Mouse (Mus musculus): Measurements from ENCODE around the gene Il9r. TPM values are rescaled to one million over a fixed set of nuclear protein-coding genes. Genes with fewer than 3 reads are reported as not detected.

The Il9r gene
- total and polyA plus RNA-seq, 2 experiments from 2014 or later: not detected

DNA sequence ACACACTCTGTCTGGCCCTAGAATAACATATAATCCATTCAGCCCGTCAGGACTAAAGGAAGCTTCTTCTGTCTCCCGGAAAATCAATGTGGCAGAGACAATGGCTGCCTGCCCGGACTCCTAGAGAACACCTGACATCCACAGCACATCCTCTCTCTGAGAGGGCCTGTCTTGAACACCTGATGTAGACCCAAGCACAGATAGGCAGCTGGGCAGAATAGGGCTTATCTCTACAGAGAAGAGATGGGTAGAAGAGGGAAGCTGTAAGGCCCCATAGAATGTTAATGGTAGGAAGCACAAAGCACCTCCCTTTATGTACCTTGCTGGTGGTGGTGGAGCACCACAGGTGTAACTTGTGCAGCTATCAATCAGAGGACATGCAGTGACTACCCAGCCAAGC is 42.1 kb upstream of the Il9r start:
- no peak for ATAC-seq

DNA sequence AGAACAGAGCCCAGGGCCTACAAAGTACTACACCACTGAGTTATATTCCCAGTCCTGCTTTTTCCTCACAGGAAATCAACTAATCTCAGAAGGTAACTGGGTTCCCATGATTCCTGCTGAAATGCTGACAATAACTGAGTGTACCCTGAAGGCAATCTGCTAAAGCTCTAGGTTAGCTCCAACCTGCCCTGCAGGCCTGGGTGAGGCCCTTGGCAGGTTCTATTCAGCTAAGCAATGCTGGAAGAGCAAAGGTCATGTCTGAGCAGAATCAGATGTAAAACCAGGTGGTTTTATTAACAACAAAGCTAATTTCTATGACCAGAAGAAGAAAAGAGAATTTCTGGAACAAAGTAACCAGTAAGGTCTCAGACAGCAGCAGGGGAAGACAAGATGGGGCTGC is 41.3 kb upstream of the Il9r start:
- Histone ChIP-seq H3K4me2 (ENCODE audit: low read depth, low read length) (no peak overlapping the region), H3K36me3 (ENCODE audit: insufficient read depth, low read length) (peaks cover 13% of the 10 kb centered on the region; the same call in 1 of the 2 replicates), H3K9ac (replicated peaks; ENCODE audit: low read length) (no peak overlapping the region), H3K4me1 (ENCODE audit: insufficient read depth, low read length) (peaks cover 10% of the 10 kb centered on the region; the same call in 1 of the 2 replicates), H3K9me3 (ENCODE audit: low read length) (no peaks in the 10 kb centered on the region), H3K27ac (no peak overlapping the region), H3K4me3 (ENCODE audit: low read length) (no peak overlapping the region), H3K27me3 (ENCODE audit: insufficient read depth, low read length) (no peaks in the 10 kb centered on the region)
- ATAC-seq: no peak
- TF ChIP-seq CTCF (IDR thresholded peaks at IDR 0.05; ENCODE audit: low read depth): no peak
- no peak for DNase-seq (ENCODE audit: low spot score)

More for the DNA sequence above, 42.1 kb upstream of the Il9r start:
- H3K36me3 ChIP-seq (ENCODE audit: insufficient read depth, low read length): peaks cover 20% of the 10 kb centered on the region; the same call in 1 of the 2 replicates
- H3K4me1 ChIP-seq (ENCODE audit: insufficient read depth, low read length): peaks cover 6% of the 10 kb centered on the region; the same call in 1 of the 2 replicates
- H3K9me3 ChIP-seq (ENCODE audit: low read length): no peaks in the 10 kb centered on the region
- TF ChIP-seq CTCF (IDR thresholded peaks at IDR 0.05; ENCODE audit: low read depth): no peak
- H3K4me2 ChIP-seq (ENCODE audit: low read depth, low read length): no peak overlapping the region
- no peaks in the 10 kb centered on the region for H3K27me3 ChIP-seq (ENCODE audit: insufficient read depth, low read length)
- no peak overlapping the region for H3K9ac ChIP-seq (replicated peaks; ENCODE audit: low read length)
- 90% methylated on average over 3 of the region's 3 CpGs for WGBS
- H3K27ac ChIP-seq: no peak overlapping the region
- H3K4me3 ChIP-seq (ENCODE audit: low read length): no peak overlapping the region
- no peak for DNase-seq (ENCODE audit: low spot score)

DNA sequence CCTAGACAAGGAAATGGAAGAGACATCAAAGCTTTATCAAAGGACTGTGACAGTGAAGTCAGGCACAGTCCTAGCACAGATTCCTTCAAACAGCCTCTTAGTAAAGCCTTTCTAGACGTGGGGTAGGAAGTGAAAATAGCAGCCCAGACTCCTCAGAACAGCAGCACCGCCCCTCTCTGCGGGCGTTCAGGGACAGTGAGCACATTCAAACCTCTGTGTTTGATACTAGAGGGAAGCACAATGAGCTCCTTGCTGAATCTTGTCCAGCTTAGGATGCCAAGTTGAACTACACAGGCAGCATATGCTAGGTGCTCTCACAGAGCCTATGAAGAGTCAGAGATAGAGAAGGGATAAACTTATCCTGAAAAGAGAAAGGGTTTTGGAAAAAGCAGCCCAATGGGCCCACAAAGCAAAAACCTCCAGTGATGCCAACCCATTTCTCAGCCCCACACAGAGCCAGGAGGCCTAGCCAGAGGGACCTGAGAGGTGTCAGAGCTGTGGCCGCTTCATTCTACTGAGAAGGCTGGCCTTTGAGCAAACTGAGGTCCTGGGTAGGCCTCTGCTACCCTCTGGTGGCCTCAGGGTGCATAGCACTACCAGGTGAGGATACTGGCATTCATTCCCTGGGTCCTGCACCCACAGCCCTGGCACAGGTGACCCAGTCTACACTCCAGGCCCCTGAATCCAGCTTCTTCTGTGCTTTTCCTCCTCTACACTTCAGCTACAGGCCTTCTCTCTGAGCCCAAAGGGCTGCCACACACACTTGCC is 38.2 kb upstream of the Il9r start:
- no peaks in the 10 kb centered on the region for H3K27me3 ChIP-seq (ENCODE audit: insufficient read depth, low read length)
- peaks cover 38% of the 10 kb centered on the region for H3K4me1 ChIP-seq (ENCODE audit: insufficient read depth, low read length)
- 0 out of 2 replicates have a peak overlapping the region, but pooled peaks have one; percentile 16 for H3K27ac ChIP-seq
- no peak overlapping the region for H3K9ac ChIP-seq (replicated peaks; ENCODE audit: low read length)
- peak; percentile 98 for TF ChIP-seq CTCF (IDR thresholded peaks at IDR 0.05; ENCODE audit: low read depth)
- H3K9me3 ChIP-seq (ENCODE audit: low read length): no peaks in the 10 kb centered on the region
- no peak overlapping the region for H3K4me3 ChIP-seq (ENCODE audit: low read length)
- 57% methylated on average over 5 of the region's 5 CpGs for WGBS
- DNase-seq (ENCODE audit: low spot score): peak; percentile 78
- H3K36me3 ChIP-seq (ENCODE audit: insufficient read depth, low read length): peaks cover 17% of the 10 kb centered on the region; the same call in 1 of the 2 replicates
- peak; percentile 33; the same call in 1 of the 2 replicates for ATAC-seq
- no peak overlapping the region for H3K4me2 ChIP-seq (ENCODE audit: low read depth, low read length)

DNA sequence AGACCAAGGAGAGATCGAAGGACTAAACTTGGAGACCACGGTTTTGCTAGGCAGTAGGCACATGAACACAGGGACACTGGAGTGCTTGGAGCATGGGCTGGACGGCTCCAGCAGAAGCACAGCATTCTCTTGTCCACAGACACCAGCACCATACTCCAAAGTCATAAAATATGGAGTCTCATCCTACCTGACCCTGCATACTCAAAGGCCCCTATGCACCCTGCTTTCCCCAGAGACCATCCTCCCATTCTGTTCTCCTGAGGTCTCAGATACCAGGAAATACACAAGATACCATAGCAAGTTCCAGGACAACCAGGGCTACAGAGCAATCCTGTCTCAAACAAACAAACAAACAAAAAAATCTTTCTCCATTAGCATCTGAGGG is 37.3 kb upstream of the Il9r start:
- Histone ChIP-seq H3K9me3 (ENCODE audit: low read length) (no peaks in the 10 kb centered on the region), H3K4me1 (ENCODE audit: insufficient read depth, low read length) (peaks cover 38% of the 10 kb centered on the region), H3K27ac (peak overlapping the region; percentile 16; the same call in 1 of the 2 replicates), H3K36me3 (ENCODE audit: insufficient read depth, low read length) (peaks cover 17% of the 10 kb centered on the region; the same call in 1 of the 2 replicates), H3K4me3 (ENCODE audit: low read length) (no peak overlapping the region), H3K27me3 (ENCODE audit: insufficient read depth, low read length) (no peaks in the 10 kb centered on the region), H3K4me2 (ENCODE audit: low read depth, low read length) (no peak overlapping the region), H3K9ac (replicated peaks; ENCODE audit: low read length) (no peak overlapping the region)
- WGBS: 82% methylated on average over 3 of the region's 3 CpGs
- DNase-seq (ENCODE audit: low spot score) (no peak), ATAC-seq (no peak)
- no peak for TF ChIP-seq CTCF (IDR thresholded peaks at IDR 0.05; ENCODE audit: low read depth)

DNA sequence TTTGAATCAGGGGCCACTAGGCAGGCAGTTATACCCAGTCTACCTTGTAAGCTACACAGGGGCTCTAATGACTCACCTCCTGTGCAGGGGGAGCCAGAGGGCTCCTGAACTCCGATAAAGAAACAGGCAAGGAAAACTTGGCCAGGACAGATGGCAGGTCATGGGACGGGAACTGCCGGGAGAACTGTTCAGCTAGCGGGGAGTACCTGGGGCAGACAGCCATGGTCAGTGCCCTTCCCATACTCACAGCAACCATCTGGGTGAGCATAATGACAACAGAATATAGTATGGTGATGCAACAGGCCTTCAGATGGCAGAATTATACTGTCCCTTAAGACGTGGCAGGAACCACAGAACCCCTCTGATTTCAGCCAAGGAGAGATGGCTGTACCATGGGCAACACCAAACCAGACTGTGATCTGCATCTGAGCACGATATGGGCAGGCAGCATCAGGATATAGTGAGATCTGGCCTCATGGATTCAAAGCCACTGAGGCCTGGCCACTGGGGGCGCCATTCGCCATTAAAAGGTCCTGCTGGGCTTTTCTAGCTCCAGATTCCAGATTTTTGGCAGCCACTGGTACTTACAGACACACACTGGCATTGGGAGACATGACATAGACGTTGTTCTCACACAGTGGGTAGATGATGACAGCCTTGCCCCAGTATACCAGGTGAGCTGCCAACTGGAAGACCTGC is 36.8 kb upstream of the Il9r start:
- no peak overlapping the region for H3K9ac ChIP-seq (replicated peaks; ENCODE audit: low read length)
- peak overlapping the region; percentile 74 for H3K27ac ChIP-seq
- ATAC-seq: 0 out of 2 replicates have a peak, but pooled peaks have one; percentile 6
- no peak overlapping the region for H3K4me3 ChIP-seq (ENCODE audit: low read length)
- H3K36me3 ChIP-seq (ENCODE audit: insufficient read depth, low read length): peaks cover 18% of the 10 kb centered on the region; the same call in 1 of the 2 replicates
- no peaks in the 10 kb centered on the region for H3K9me3 ChIP-seq (ENCODE audit: low read length)
- H3K4me2 ChIP-seq (ENCODE audit: low read depth, low read length): no peak overlapping the region
- peaks cover 38% of the 10 kb centered on the region for H3K4me1 ChIP-seq (ENCODE audit: insufficient read depth, low read length)
- 41% methylated on average over 9 of the region's 9 CpGs for WGBS
- H3K27me3 ChIP-seq (ENCODE audit: insufficient read depth, low read length): no peaks in the 10 kb centered on the region
- peak; percentile 85 for DNase-seq (ENCODE audit: low spot score)
- peak; percentile 80 for TF ChIP-seq CTCF (IDR thresholded peaks at IDR 0.05; ENCODE audit: low read depth)

DNA sequence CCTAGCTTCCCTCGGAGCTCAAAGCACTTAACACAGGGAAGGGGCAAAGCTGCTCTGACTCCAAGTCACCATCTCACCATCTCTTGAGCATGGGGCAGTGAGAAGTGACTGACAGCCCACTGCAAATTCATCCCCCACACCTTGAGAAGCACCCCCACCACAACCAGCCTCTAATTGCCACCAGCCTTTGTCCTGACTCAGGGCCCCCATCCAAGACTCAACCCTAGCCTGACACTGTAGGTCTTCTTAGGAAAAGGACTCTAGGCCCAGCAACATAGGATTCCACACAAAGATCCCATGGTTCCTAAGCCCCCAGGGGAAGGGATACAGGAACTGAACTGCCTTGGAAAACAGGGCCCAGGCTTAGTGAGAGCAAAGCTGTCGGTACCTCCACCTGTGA is 36.1 kb upstream of the Il9r start:
- DNase-seq (ENCODE audit: low spot score): no peak
- WGBS: 36% methylated on average over 2 of the region's 2 CpGs
- H3K4me1 ChIP-seq (ENCODE audit: insufficient read depth, low read length): peaks cover 38% of the 10 kb centered on the region
- no peak overlapping the region for H3K4me2 ChIP-seq (ENCODE audit: low read depth, low read length)
- H3K36me3 ChIP-seq (ENCODE audit: insufficient read depth, low read length): peaks cover 26% of the 10 kb centered on the region
- ATAC-seq: 0 out of 2 replicates have a peak, but pooled peaks have one; percentile 0
- H3K27ac ChIP-seq: peak overlapping the region; percentile 74
- 0 out of 2 replicates have a peak overlapping the region, but pooled peaks have one; percentile 21 for H3K9ac ChIP-seq (replicated peaks; ENCODE audit: low read length)
- no peak overlapping the region for H3K4me3 ChIP-seq (ENCODE audit: low read length)
- TF ChIP-seq CTCF (IDR thresholded peaks at IDR 0.05; ENCODE audit: low read depth): no peak
- no peaks in the 10 kb centered on the region for H3K27me3 ChIP-seq (ENCODE audit: insufficient read depth, low read length)
- no peaks in the 10 kb centered on the region for H3K9me3 ChIP-seq (ENCODE audit: low read length)
